21 mouse cellular contexts compared by ENCODE assay signal in genomic region chr12:95132804-95133203, GRCm38 (mm10).
DNase-seq lines count a peak whose midpoint lies in the region; ATAC-seq and TF ChIP-seq lines count a peak whose summit lies in the region.
"Had no signal": no experiment of that assay in that cellular context is flagged by ENCODE, and none has a peak within 500 bp of the region (broad histone marks: within the 10 kb centered on the region; RNA-seq: fewer than 3 reads in every experiment).

No protein-coding gene starts in this region.

- no peaks in the 10 kb centered on the region for H3K36me3 ChIP-seq in forebrain, postnatal 0 days (ENCODE audit: insufficient read depth)
- H3K36me3 ChIP-seq in forebrain, embryonic 12.5 days (replicated peaks) = no peaks in the 10 kb centered on the region
- no peaks in the 10 kb centered on the region for H3K36me3 ChIP-seq in neural tube, embryonic 14.5 days (ENCODE audit: control insufficient read depth, insufficient read depth, low read length)
- no peaks in the 10 kb centered on the region for H3K36me3 ChIP-seq in neural tube, embryonic 15.5 days
- H3K36me3 ChIP-seq: embryonic facial prominence, embryonic 10.5 days; hindbrain, embryonic 15.5 days; limb, embryonic 15.5 days; lung, embryonic 15.5 days had no signal

- no peak overlapping the region for H3K4me3 ChIP-seq in forebrain, postnatal 0 days (ENCODE audit: low read depth, low read length)
- no peak overlapping the region for H3K4me3 ChIP-seq in forebrain, embryonic 12.5 days (replicated peaks)
- H3K4me3 ChIP-seq in neural tube, embryonic 14.5 days (ENCODE audit: low read depth, low read length) = no peak overlapping the region
- H3K4me3 ChIP-seq in neural tube, embryonic 15.5 days (replicated peaks) = no peak overlapping the region
- H3K4me3 ChIP-seq: embryonic facial prominence, embryonic 10.5 days; hindbrain, embryonic 15.5 days; limb, embryonic 15.5 days; lung, embryonic 15.5 days had no signal

- no peaks in the 10 kb centered on the region for H3K27me3 ChIP-seq in forebrain, postnatal 0 days (ENCODE audit: insufficient read depth, low read length)
- no peaks in the 10 kb centered on the region for H3K27me3 ChIP-seq in forebrain, embryonic 12.5 days
- H3K27me3 ChIP-seq in neural tube, embryonic 14.5 days (ENCODE audit: control insufficient read depth, insufficient read depth, low read length) = no peaks in the 10 kb centered on the region
- H3K27me3 ChIP-seq in neural tube, embryonic 15.5 days (replicated peaks) = no peaks in the 10 kb centered on the region
- H3K27me3 ChIP-seq: hindbrain, embryonic 15.5 days; limb, embryonic 15.5 days; lung, embryonic 15.5 days had no signal

- H3K27ac ChIP-seq in forebrain, postnatal 0 days (ENCODE audit: low read depth, low read length) = no peak overlapping the region
- H3K27ac ChIP-seq in forebrain, embryonic 12.5 days = no peak overlapping the region
- no peak overlapping the region for H3K27ac ChIP-seq in neural tube, embryonic 14.5 days (ENCODE audit: low read depth, low read length)
- no peak overlapping the region for H3K27ac ChIP-seq in neural tube, embryonic 15.5 days (replicated peaks)
- H3K27ac ChIP-seq: embryonic facial prominence, embryonic 10.5 days; hindbrain, embryonic 15.5 days; limb, embryonic 15.5 days; liver, embryonic 14.5 days; lung, embryonic 15.5 days; stomach, postnatal 0 days had no signal

- no peak overlapping the region for H3K9ac ChIP-seq in forebrain, postnatal 0 days
- H3K9ac ChIP-seq in forebrain, embryonic 12.5 days = no peak overlapping the region
- no peak overlapping the region for H3K9ac ChIP-seq in neural tube, embryonic 14.5 days (replicated peaks; ENCODE audit: low read depth, low read length)
- no peak overlapping the region for H3K9ac ChIP-seq in neural tube, embryonic 15.5 days (replicated peaks)
- H3K9ac ChIP-seq: hindbrain, embryonic 15.5 days; limb, embryonic 15.5 days; liver, embryonic 14.5 days; lung, embryonic 15.5 days had no signal

- WGBS in forebrain, postnatal 0 days = 65% methylated on average over 1 of the region's 1 CpGs
- 69% methylated on average over 1 of the region's 1 CpGs for WGBS in forebrain, embryonic 12.5 days
- WGBS in neural tube, embryonic 14.5 days = 53% methylated on average over 1 of the region's 1 CpGs
- 65% methylated on average over 1 of the region's 1 CpGs for WGBS in neural tube, embryonic 15.5 days

- 0 out of 2 replicates have a peak, but pooled peaks have one; percentile 20 for ATAC-seq in forebrain, postnatal 0 days
- ATAC-seq in forebrain, embryonic 12.5 days (ENCODE audit: low FRiP score) = no peak
- ATAC-seq in neural tube, embryonic 14.5 days (ENCODE audit: low read depth) = peak; percentile 44; the same call in 1 of the 2 replicates
- no peak for ATAC-seq in neural tube, embryonic 15.5 days (ENCODE audit: low FRiP score)

- TF ChIP-seq CTCF in forebrain, postnatal 0 days (IDR thresholded peaks at IDR 0.05; ENCODE audit: low read depth) = no peak

- no peak overlapping the region for H3K4me2 ChIP-seq in forebrain, postnatal 0 days (ENCODE audit: low read depth)
- no peak overlapping the region for H3K4me2 ChIP-seq in forebrain, embryonic 12.5 days
- no peak overlapping the region for H3K4me2 ChIP-seq in neural tube, embryonic 14.5 days (ENCODE audit: low read depth, low read length)
- H3K4me2 ChIP-seq in neural tube, embryonic 15.5 days = no peak overlapping the region
- H3K4me2 ChIP-seq: heart, embryonic 11.5 days; hindbrain, embryonic 15.5 days; limb, embryonic 15.5 days; lung, embryonic 15.5 days; midbrain, embryonic 11.5 days had no signal

- no peaks in the 10 kb centered on the region for H3K9me3 ChIP-seq in forebrain, postnatal 0 days (ENCODE audit: low read length)
- no peaks in the 10 kb centered on the region for H3K9me3 ChIP-seq in forebrain, embryonic 12.5 days
- no peaks in the 10 kb centered on the region for H3K9me3 ChIP-seq in neural tube, embryonic 14.5 days (ENCODE audit: control insufficient read depth, low read length)
- no peaks in the 10 kb centered on the region for H3K9me3 ChIP-seq in neural tube, embryonic 15.5 days (replicated peaks)
- H3K9me3 ChIP-seq: embryonic facial prominence, embryonic 10.5 days; hindbrain, embryonic 15.5 days; limb, embryonic 15.5 days; lung, embryonic 15.5 days had no signal

- H3K4me1 ChIP-seq in forebrain, postnatal 0 days (ENCODE audit: insufficient read depth) = no peaks in the 10 kb centered on the region
- no peaks in the 10 kb centered on the region for H3K4me1 ChIP-seq in forebrain, embryonic 12.5 days
- no peaks in the 10 kb centered on the region for H3K4me1 ChIP-seq in neural tube, embryonic 14.5 days (ENCODE audit: control insufficient read depth, insufficient read depth, low read length)
- H3K4me1 ChIP-seq in neural tube, embryonic 15.5 days = no peaks in the 10 kb centered on the region
- H3K4me1 ChIP-seq: hindbrain, embryonic 15.5 days; limb, embryonic 15.5 days; lung, embryonic 15.5 days had no signal

- DNase-seq in forebrain, postnatal 0 days = peak; percentile 24
- DNase-seq in kidney, postnatal 4 days = peak; percentile 13 to 16
- no peak for DNase-seq in kidney, postnatal 14 days
- no peak for DNase-seq in cerebellum, adult 8-10 months
- DNase-seq in urinary bladder, postnatal 10 days (ENCODE audit: low spot score) = no peak
- DNase-seq: adrenal gland, postnatal 10 days; cerebellum, adult 9-11 months; gastrocnemius, postnatal 14 days; heart, adult 11 months; kidney, postnatal 25 days had no signal

Comparison
In these comparisons a context has a peak if more than half of its experiments do, and no peak if none do; other contexts are left out.
1. ATAC-seq: peak in forebrain, postnatal 0 days (single experiment) and neural tube, embryonic 14.5 days (single experiment); none in forebrain, embryonic 12.5 days (single experiment) and neural tube, embryonic 15.5 days (single experiment).
2. DNase-seq: peak in forebrain, postnatal 0 days (single experiment) and kidney, postnatal 4 days (2 of 2); none in kidney, postnatal 14 days (single experiment), cerebellum, adult 8-10 months (single experiment) and urinary bladder, postnatal 10 days (single experiment).